Mouse (Mus musculus): ENCODE measurements around the gene Abcg4.
"Not testable (repeated sequence)": the region's sequence is repeated elsewhere in the genome, so short reads cannot be mapped to it uniquely, and the experiment has no call there.

Gene Abcg4

GRCm38 (mm10) chr9:44288076-44288958 is at the start of gene Abcg4:
Gene Abcg4, minus strand, starts transcription at chr9:44288615.
- in situ Hi-C loops (cut with MboI, MseI) = no loop called here

GRCm38 (mm10) chr9:44337436-44338169 is 49.2 kb upstream of the Abcg4 start:
- in situ Hi-C loops (cut with MboI, MseI) = loop anchor here (10.0 kb wide), 1 partner anchor 1647 kb away; no protein-coding TSS in a partner anchor

- in situ Hi-C loops (cut with MboI, MseI) = loop anchor here (10.0 kb wide), 1 partner anchor 1648 kb away; no protein-coding TSS in a partner anchor
These were observed 48.5 kb upstream of the Abcg4 start for GRCm38 (mm10) chr9:44336964-44337363.

GRCm38 (mm10) chr9:44336513-44336912 is 48.1 kb upstream of the Abcg4 start:
- in situ Hi-C loops (cut with MboI, MseI) = loop anchor here (10.0 kb wide), 1 partner anchor 1648 kb away; no protein-coding TSS in a partner anchor

- in situ Hi-C loops (cut with MboI, MseI) = loop anchor here (10.0 kb wide), 1 partner anchor 1649 kb away; no protein-coding TSS in a partner anchor
These were observed 47.6 kb upstream of the Abcg4 start for GRCm38 (mm10) chr9:44336093-44336406.

GRCm38 (mm10) chr9:44335331-44336092 is 47.1 kb upstream of the Abcg4 start:
- in situ Hi-C loops (cut with MboI, MseI) = loop anchor here (10.0 kb wide), 1 partner anchor 1649 kb away; no protein-coding TSS in a partner anchor

- in situ Hi-C loops (cut with MboI, MseI) = loop anchor here (10.0 kb wide), 1 partner anchor 1650 kb away; no protein-coding TSS in a partner anchor
These were observed 46.2 kb upstream of the Abcg4 start, which contains the start of gene H2afx for GRCm38 (mm10) chr9:44334396-44335330. Gene H2afx, plus strand, starts transcription at chr9:44334694.

- in situ Hi-C loops (cut with MboI, MseI) = loop anchor here (10.0 kb wide), 1 partner anchor 1652 kb away; no protein-coding TSS in a partner anchor
These were observed 44.7 kb upstream of the Abcg4 start for GRCm38 (mm10) chr9:44332918-44333638.

- in situ Hi-C loops (cut with MboI, MseI) = loop anchor here (10.0 kb wide), 1 partner anchor 1654 kb away; no protein-coding TSS in a partner anchor
These were observed 42.3 kb upstream of the Abcg4 start for GRCm38 (mm10) chr9:44330736-44331135.

GRCm38 (mm10) chr9:44327926-44328325 is 39.5 kb upstream of the Abcg4 start:
- in situ Hi-C loops (cut with MboI, MseI) = no loop called here

GRCm38 (mm10) chr9:44327064-44327711 is 38.8 kb upstream of the Abcg4 start:
- in situ Hi-C loops (cut with MboI, MseI) = no loop called here

GRCm38 (mm10) chr9:44326371-44327063 is 38.1 kb upstream of the Abcg4 start:
- in situ Hi-C loops (cut with MboI, MseI) = no loop called here

GRCm38 (mm10) chr9:44325768-44326370 is 37.5 kb upstream of the Abcg4 start, which contains the start of gene Dpagt1:
Gene Dpagt1, plus strand, starts transcription at chr9:44326019.
- in situ Hi-C loops (cut with MboI, MseI) = no loop called here

GRCm38 (mm10) chr9:44325032-44325767 is 36.8 kb upstream of the Abcg4 start:
- in situ Hi-C loops (cut with MboI, MseI) = not testable (repeated sequence)

- in situ Hi-C loops (cut with MboI, MseI) = no loop called here
These were observed 35.7 kb upstream of the Abcg4 start for GRCm38 (mm10) chr9:44324147-44324546.

GRCm38 (mm10) chr9:44323656-44324055 is 35.2 kb upstream of the Abcg4 start:
- in situ Hi-C loops (cut with MboI, MseI) = not testable (repeated sequence)

GRCm38 (mm10) chr9:44320799-44321133 is 32.4 kb upstream of the Abcg4 start:
- in situ Hi-C loops (cut with MboI, MseI) = no loop called here
